Mouse (Mus musculus) olfactory bulb, adult 2 months (tissue): Measurements from ENCODE around the gene Spata48. TPM values are rescaled to one million over a fixed set of nuclear protein-coding genes. Genes with fewer than 3 reads are reported as not detected.

Experiments
- H3K27ac ChIP-seq: fragments of 200-500 bp; 2 replicates; pipeline ENCODE4 v1.5.1; 2012; ENCODE audit warnings: low read depth, low read length; ENCODE audit not compliant: insufficient read depth
- H3K4me1 ChIP-seq: fragments of 200-500 bp; 2 replicates; pipeline ENCODE4 v1.6.1; 2012; ENCODE audit warnings: low read length; ENCODE audit not compliant: control insufficient read depth, insufficient read depth
- H3K4me3 ChIP-seq: fragments of 200-500 bp; 2 replicates; pipeline ENCODE4 v1.5.1; 2012; ENCODE audit warnings: mild to moderate bottlenecking, low read depth, low read length, moderate library complexity; ENCODE audit not compliant: insufficient read depth
- CTCF ChIP-seq: fragments of 200-500 bp; IDR thresholded peaks from 2 replicates; pipeline ENCODE4 v1.5.1; 2012; ENCODE audit warnings: low read depth, mild to moderate bottlenecking, low read length, moderate library complexity; ENCODE audit not compliant: insufficient read depth
- POLR2A ChIP-seq: fragments of 200-500 bp; IDR thresholded peaks from 2 replicates; pipeline ENCODE4 v1.6.1; 2012; ENCODE audit warnings: mild to moderate bottlenecking, low read depth, low read length, moderate library complexity; ENCODE audit not compliant: insufficient read depth
- WGBS: fragments of 180-500 bp; shearing (Covaris S2); methylation state at CpG from one replicate; pipeline ENCODE4 v1.1.7; 2018; 5-methylcytosine and 5-hydroxymethylcytosine counted together
- polyA plus RNA-seq: library from polyadenylated mRNA; stranded (reverse); fragments of >200 nt; gene quantifications from 2 replicates; pipeline ENCODE4 v1.2.4, GENCODE M21; 2012; ENCODE audit warnings: low replicate concordance; ENCODE audit not compliant: missing spikeins, insufficient read depth, insufficient read length

Gene Spata48
- polyA plus RNA-seq, 1 experiment: not detected

- no peak overlapping the region for H3K27ac ChIP-seq
- no peaks in the 10 kb centered on the region for H3K4me1 ChIP-seq
- WGBS: 44% methylated on average over 11 of the region's 11 CpGs
- no peak overlapping the region for H3K4me3 ChIP-seq
- no peak for TF ChIP-seq POLR2A
- no peak for TF ChIP-seq CTCF
Observed at GRCm38 (mm10) chr11:11557173-11557967, 95.5 kb downstream of the Spata48 start.

GRCm38 (mm10) chr11:11558662-11559061 lies 96.8 kb downstream of the Spata48 start:
- 82% methylated on average over 3 of the region's 3 CpGs for WGBS
- H3K4me3 ChIP-seq: no peak overlapping the region
- H3K4me1 ChIP-seq: no peaks in the 10 kb centered on the region
- no peak overlapping the region for H3K27ac ChIP-seq
- TF ChIP-seq POLR2A (no peak), CTCF (no peak)

GRCm38 (mm10) chr11:11559099-11559686 lies 97.3 kb downstream of the Spata48 start:
- WGBS: 81% methylated on average over 7 of the region's 7 CpGs
- H3K4me1 ChIP-seq: no peaks in the 10 kb centered on the region
- no peak overlapping the region for H3K27ac ChIP-seq
- no peak for TF ChIP-seq CTCF
- TF ChIP-seq POLR2A: no peak
- H3K4me3 ChIP-seq: no peak overlapping the region

GRCm38 (mm10) chr11:11561118-11561517 lies 99.2 kb downstream of the Spata48 start:
- no peak overlapping the region for H3K27ac ChIP-seq
- WGBS: 91% methylated on average over 6 of the region's 6 CpGs
- TF ChIP-seq CTCF (no peak), POLR2A (no peak)
- H3K4me3 ChIP-seq: no peak overlapping the region
- no peaks in the 10 kb centered on the region for H3K4me1 ChIP-seq

- Histone ChIP-seq H3K27ac (no peak overlapping the region), H3K4me1 (no peaks in the 10 kb centered on the region), H3K4me3 (no peak overlapping the region)
- TF ChIP-seq CTCF: no peak
- TF ChIP-seq POLR2A: no peak
- WGBS: 70% methylated on average over 7 of the region's 7 CpGs
Observed at GRCm38 (mm10) chr11:11564266-11565044, 102.6 kb downstream of the Spata48 start.

Other genes starting within 250 kb of the Spata48 start
- gene Zpbp, start 314 bp downstream of the Spata48 start, polyA plus RNA-seq: not detected in 2 replicates
- not detected in 2 replicates for gene 4930512M02Rik, start 165.7 kb downstream of the Spata48 start, polyA plus RNA-seq
- 59.5 TPM in 1 of 2 replicates, not detected in the other for gene Ikzf1, start 222.9 kb downstream of the Spata48 start, polyA plus RNA-seq